Mouse (Mus musculus) kidney, adult 10 weeks (tissue): Measurements from ENCODE around the gene Tm7sf2. TPM values are rescaled to one million over a fixed set of nuclear protein-coding genes. Genes with fewer than 3 reads are reported as not detected.

Experiments used
- polyA plus RNA-seq: library from polyadenylated mRNA; stranded (reverse); fragments of 350-450 nt; fragmentation: Illumina TruSeq; extraction: RNeasy Lipid Tissue Mini Kit (QIAGEN cat#74804); gene quantifications from one replicate; pipeline ENCODE4 v1.2.3, GENCODE M21; 2014; ENCODE audit warnings: low read depth, low replicate concordance

The Tm7sf2 gene
- polyA plus RNA-seq: 0.93 TPM

GRCm38 (mm10) chr19:6067724-6068415 lies at the start of gene Tm7sf2:
Gene Tm7sf2, minus strand, starts transcription at chr19:6068373.

GRCm38 (mm10) chr19:6105586-6105985 lies 37.4 kb upstream of the Tm7sf2 start, which contains the start of gene Naaladl1:
Gene Naaladl1, plus strand, starts transcription at chr19:6105782.

GRCm38 (mm10) chr19:6094119-6094518 lies 25.9 kb upstream of the Tm7sf2 start, which contains the start of gene AC131692.1:
Gene AC131692.1, plus strand, starts transcription at chr19:6094419.

GRCm38 (mm10) chr19:6084478-6085248 lies 16.5 kb upstream of the Tm7sf2 start, which contains the start of the genes Zfpl1 and Cdca5:
Gene Zfpl1, minus strand, starts transcription at chr19:6084956.
Gene Cdca5, plus strand, starts transcription at chr19:6084983.

GRCm38 (mm10) chr19:6082156-6082555 lies 14.0 kb upstream of the Tm7sf2 start, which contains the start of gene Gm28374:
Gene Gm28374, minus strand, starts transcription at chr19:6082256.

GRCm38 (mm10) chr19:6079983-6080480 lies 11.9 kb upstream of the Tm7sf2 start, which contains the start of gene Tmem262:
Gene Tmem262, plus strand, starts transcription at chr19:6080033.

GRCm38 (mm10) chr19:6076564-6077393 lies 8.6 kb upstream of the Tm7sf2 start, which contains the start of gene Vps51:
Gene Vps51, minus strand, starts transcription at chr19:6077231.

GRCm38 (mm10) chr19:6061021-6061533 lies 7.1 kb downstream of the Tm7sf2 start, which contains the start of gene Znhit2:
Gene Znhit2, plus strand, starts transcription at chr19:6061192.

GRCm38 (mm10) chr19:6057313-6058096 lies 10.7 kb downstream of the Tm7sf2 start, which contains the start of the genes Mrpl49 and Fau:
Gene Mrpl49, minus strand, starts transcription at chr19:6057785.
Gene Fau, plus strand, starts transcription at chr19:6057844.

GRCm38 (mm10) chr19:6046294-6047153 lies 21.6 kb downstream of the Tm7sf2 start, which contains the start of gene Syvn1:
Gene Syvn1, plus strand, starts transcription at chr19:6046576.

GRCm38 (mm10) chr19:6015511-6016315 lies 52.5 kb downstream of the Tm7sf2 start, which contains the start of gene Capn1:
Gene Capn1, minus strand, starts transcription at chr19:6015897.

Other genes starting within 250 kb of the Tm7sf2 start
- gene Frmd8, start 193.1 kb downstream of the Tm7sf2 start, polyA plus RNA-seq: 2.8 TPM
- gene Slc25a45, start 190.6 kb downstream of the Tm7sf2 start, polyA plus RNA-seq: 4.5 TPM
- 0.20 TPM for gene Tigd3, start 174.2 kb downstream of the Tm7sf2 start, polyA plus RNA-seq
- gene Dpf2, start 155.4 kb downstream of the Tm7sf2 start, polyA plus RNA-seq: 5.4 TPM
- 1.9 TPM for gene Cdc42ep2, start 143.6 kb downstream of the Tm7sf2 start, polyA plus RNA-seq
- gene Pola2, start 104.2 kb downstream of the Tm7sf2 start, polyA plus RNA-seq: 2.4 TPM
- not detected for gene Slc22a20, start 82.2 kb downstream of the Tm7sf2 start, polyA plus RNA-seq
- gene Capn1, start 52.5 kb downstream of the Tm7sf2 start, polyA plus RNA-seq: 1.3 TPM
- gene Syvn1, start 21.8 kb downstream of the Tm7sf2 start, polyA plus RNA-seq: 0.77 TPM
- gene Mrpl49, start 10.6 kb downstream of the Tm7sf2 start, polyA plus RNA-seq: 41.8 TPM
- gene Fau, start 10.5 kb downstream of the Tm7sf2 start, polyA plus RNA-seq: 5.1 TPM
- not detected for gene Znhit2, start 7.2 kb downstream of the Tm7sf2 start, polyA plus RNA-seq
- 8.9 TPM for gene Vps51, start 8.9 kb upstream of the Tm7sf2 start, polyA plus RNA-seq
- gene Tmem262, start 11.7 kb upstream of the Tm7sf2 start, polyA plus RNA-seq: not detected
- not detected for gene Gm28374, start 13.9 kb upstream of the Tm7sf2 start, polyA plus RNA-seq
- gene Zfpl1, start 16.6 kb upstream of the Tm7sf2 start, polyA plus RNA-seq: not detected
- gene Cdca5, start 16.6 kb upstream of the Tm7sf2 start, polyA plus RNA-seq: 0.24 TPM
- gene AC131692.1, start 26.0 kb upstream of the Tm7sf2 start, polyA plus RNA-seq: not detected
- gene Naaladl1, start 37.4 kb upstream of the Tm7sf2 start, polyA plus RNA-seq: not detected
- not detected for gene Sac3d1, start 50.3 kb upstream of the Tm7sf2 start, polyA plus RNA-seq
- 3.0 TPM for gene Snx15, start 59.9 kb upstream of the Tm7sf2 start, polyA plus RNA-seq
- not detected for gene Batf2, start 72.6 kb upstream of the Tm7sf2 start, polyA plus RNA-seq
- 0.49 TPM for gene Arl2, start 73.2 kb upstream of the Tm7sf2 start, polyA plus RNA-seq
- not detected for gene Majin, start 116.0 kb upstream of the Tm7sf2 start, polyA plus RNA-seq
- gene Gpha2, start 158.0 kb upstream of the Tm7sf2 start, polyA plus RNA-seq: not detected
- 0.57 TPM for gene Ppp2r5b, start 167.5 kb upstream of the Tm7sf2 start, polyA plus RNA-seq
- gene Atg2a, start 173.3 kb upstream of the Tm7sf2 start, polyA plus RNA-seq: not detected
- 15.1 TPM for gene Ehd1, start 208.4 kb upstream of the Tm7sf2 start, polyA plus RNA-seq
- gene Cdc42bpg, start 238.1 kb upstream of the Tm7sf2 start, polyA plus RNA-seq: 3.2 TPM